Mouse (Mus musculus) skeletal muscle tissue, postnatal 0 days (tissue): ENCODE measurements around the gene Prr27. TPM values are rescaled to one million over a fixed set of nuclear protein-coding genes. Genes with fewer than 3 reads are reported as not detected.

Source experiments
- polyA plus RNA-seq: library from polyadenylated mRNA; unstranded; fragments of >200 nt; fragmentation: Nextera tagmentation; extraction: Ambion mirVana; gene quantifications from 2 replicates; pipeline ENCODE4 v1.2.1, GENCODE M21; 2015

The Prr27 gene
- not detected in 2 replicates for polyA plus RNA-seq

GRCm38 (mm10) chr5:87825386-87825785, at the start of gene Prr27:
Prr27 (plus strand) TSS chr5:87825686.

GRCm38 (mm10) chr5:87807782-87808181, 17.7 kb upstream of the Prr27 start, which contains the start of gene Csn1s2b:
Csn1s2b (plus strand) TSS chr5:87808082.

GRCm38 (mm10) chr5:87884729-87885128, 59.2 kb downstream of the Prr27 start, which contains the start of gene Odam:
Odam (plus strand) TSS chr5:87885029.

Other genes starting within 250 kb of the Prr27 start
- gene Sult1e1, start 234.1 kb upstream of the Prr27 start, polyA plus RNA-seq: 0.10 TPM in 1 of 2 replicates, not detected in the other
- gene Csn1s1, start 159.5 kb upstream of the Prr27 start, polyA plus RNA-seq: not detected in 2 replicates
- gene Csn2, start 126.1 kb upstream of the Prr27 start, polyA plus RNA-seq: not detected in 2 replicates
- not detected in 2 replicates for gene Csn1s2a, start 51.1 kb upstream of the Prr27 start, polyA plus RNA-seq
- not detected in 2 replicates for gene Csn1s2b, start 17.6 kb upstream of the Prr27 start, polyA plus RNA-seq
- not detected in 2 replicates for gene Odam, start 59.3 kb downstream of the Prr27 start, polyA plus RNA-seq
- 0.19 TPM in 1 of 2 replicates, not detected in the other for gene Csn3, start 99.9 kb downstream of the Prr27 start, polyA plus RNA-seq
- gene 2310003L06Rik, start 143.8 kb downstream of the Prr27 start, polyA plus RNA-seq: not detected in 2 replicates
- not detected in 2 replicates for gene Gm28434, start 143.8 kb downstream of the Prr27 start, polyA plus RNA-seq
- not detected in 2 replicates for gene Cabs1, start 153.8 kb downstream of the Prr27 start, polyA plus RNA-seq
- not detected in 2 replicates for gene Smr3a, start 176.9 kb downstream of the Prr27 start, polyA plus RNA-seq